Mouse (Mus musculus) bone marrow, adult 2 months (tissue): Measurements from ENCODE around the gene Agrp.

Experiments used
- CTCF ChIP-seq: fragments of 200-500 bp; IDR thresholded peaks from 2 replicates; pipeline ENCODE4 v1.5.1; 2011; ENCODE audit warnings: low read length, control low read depth; ENCODE audit not compliant: control insufficient read depth, insufficient read depth
- POLR2A ChIP-seq: fragments of 200-500 bp; IDR thresholded peaks from 2 replicates; pipeline ENCODE4 v1.6.1; 2011; ENCODE audit warnings: low read depth, mild to moderate bottlenecking, control low read depth, low read length, borderline replicate concordance; ENCODE audit not compliant: control insufficient read depth

- TF ChIP-seq POLR2A: no peak
- TF ChIP-seq CTCF: no peak
Measured at GRCm38 (mm10) chr8:105519591-105519990, 117.6 kb downstream of the Agrp start.
